Mouse (Mus musculus) hindbrain, embryonic 15.5 days (tissue): ENCODE results near the gene Lrp3. TPM values are rescaled to one million over a fixed set of nuclear protein-coding genes. Genes with fewer than 3 reads are reported as not detected.

Experiments used
- ATAC-seq: fragments of 200-750 bp; cut with Nextera tagmentation; 2 replicates; pipeline ENCODE4 v1.8.0; 2017; ENCODE audit warnings: low read depth, moderate number of reproducible peaks, moderate TSS enrichment; ENCODE audit not compliant: low FRiP score
- H3K27ac ChIP-seq: fragments of 300-500 bp; sonication (generic); replicated peaks from 2 replicates; pipeline ENCODE4 v1.5.1; 2015; ENCODE audit warnings: mild to moderate bottlenecking, inconsistent platforms
- H3K27me3 ChIP-seq: fragments of 300-500 bp; sonication (generic); 2 replicates; pipeline ENCODE4 v1.6.1; 2015; ENCODE audit warnings: control low read depth, inconsistent platforms
- H3K36me3 ChIP-seq: fragments of 300-500 bp; sonication (generic); 2 replicates; pipeline ENCODE4 v1.6.1; 2015; ENCODE audit warnings: control low read depth, inconsistent platforms
- H3K4me1 ChIP-seq: fragments of 300-500 bp; sonication (generic); replicated peaks from 2 replicates; pipeline ENCODE4 v1.6.1; 2015; ENCODE audit warnings: control low read depth, inconsistent platforms
- H3K4me2 ChIP-seq: fragments of 300-500 bp; sonication (generic); 2 replicates; pipeline ENCODE4 v1.6.1; 2015; ENCODE audit warnings: moderate library complexity, mild to moderate bottlenecking, inconsistent platforms
- H3K4me3 ChIP-seq: fragments of 300-500 bp; sonication (generic); 2 replicates; pipeline ENCODE4 v1.5.1; 2015; ENCODE audit warnings: mild to moderate bottlenecking, inconsistent platforms
- H3K9ac ChIP-seq: fragments of 300-500 bp; sonication (generic); 2 replicates; pipeline ENCODE4 v1.6.1; 2015; ENCODE audit warnings: inconsistent platforms
- H3K9me3 ChIP-seq: fragments of 300-500 bp; sonication (generic); 2 replicates; pipeline ENCODE4 v1.6.1; 2016; ENCODE audit warnings: control low read depth, inconsistent platforms
- WGBS: fragments of 180-500 bp; shearing (Covaris S2); methylation state at CpG from one replicate; pipeline ENCODE4 v1.1.7; 2015; 5-methylcytosine and 5-hydroxymethylcytosine counted together
- polyA plus RNA-seq: library from polyadenylated mRNA; unstranded; fragments of >200 nt; fragmentation: Nextera tagmentation; extraction: Ambion mirVana; gene quantifications from 2 replicates; pipeline ENCODE4 v1.2.1, GENCODE M21; 2015

The Lrp3 gene
- polyA plus RNA-seq, 1 experiment from 2014 or later = 30.6 TPM

DNA sequence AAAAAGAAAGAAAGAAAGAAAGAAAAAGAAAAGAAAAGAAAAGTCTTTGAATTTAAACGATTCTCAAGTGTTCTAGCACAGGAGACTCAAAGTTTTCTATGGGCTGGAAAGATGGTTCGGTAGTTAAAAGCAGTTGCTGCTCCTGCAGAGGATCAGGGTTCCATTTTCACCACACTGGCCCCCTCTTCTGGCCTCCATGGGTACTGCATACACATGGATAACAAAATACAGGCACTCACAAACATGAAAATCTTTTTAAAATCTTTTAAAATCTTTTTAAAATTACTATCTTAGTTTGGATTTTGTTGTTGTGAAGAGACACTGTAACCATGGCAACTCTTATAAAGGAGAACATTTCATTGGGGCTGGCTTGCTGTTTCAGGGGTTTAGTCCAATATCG, 15.0 kb upstream of the Lrp3 start:
- Histone ChIP-seq H3K4me2 (no peak overlapping the region), H3K27me3 (no peaks in the 10 kb centered on the region), H3K27ac (no peak overlapping the region), H3K36me3 (no peaks in the 10 kb centered on the region), H3K4me1 (peaks cover 7% of the 10 kb centered on the region), H3K9ac (no peak overlapping the region), H3K4me3 (no peak overlapping the region), H3K9me3 (no peaks in the 10 kb centered on the region)
- ATAC-seq = no peak
- WGBS = 68% methylated on average over 3 of the region's 3 CpGs

DNA sequence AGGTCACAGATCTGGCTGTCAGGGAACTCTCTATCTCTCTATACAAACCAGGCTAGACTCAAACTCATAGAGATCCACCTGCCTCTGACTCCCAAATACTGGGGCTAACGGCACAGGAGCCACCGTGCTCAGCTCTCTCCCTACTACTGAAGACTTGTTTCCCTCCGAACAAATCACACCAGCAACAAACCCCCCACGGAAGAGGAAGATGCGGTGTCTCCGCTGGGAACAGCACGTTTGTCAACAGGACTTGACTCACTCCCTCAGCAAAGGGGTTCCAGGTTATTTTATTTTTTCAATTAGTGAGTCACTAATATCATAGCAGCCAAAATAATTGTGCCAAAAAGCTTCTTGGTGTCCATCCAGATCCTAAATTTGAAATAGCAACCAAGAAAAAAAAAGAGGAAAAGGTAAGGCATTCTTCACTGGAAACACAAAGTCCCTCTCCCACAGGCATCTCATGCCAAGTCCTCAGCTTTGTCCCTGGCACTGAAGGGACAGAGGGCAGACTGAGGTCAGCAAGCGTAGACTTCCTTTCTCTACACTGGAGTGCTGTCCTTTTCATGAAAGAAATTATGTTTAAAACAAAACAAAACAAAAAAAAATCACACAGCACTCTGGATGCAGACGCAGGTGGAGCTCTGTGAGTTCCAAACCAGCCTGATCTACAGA, 5.5 kb upstream of the Lrp3 start:
- WGBS = 77% methylated on average over 9 of the region's 9 CpGs
- Histone ChIP-seq H3K4me1 (peaks cover 4% of the 10 kb centered on the region), H3K9me3 (no peaks in the 10 kb centered on the region), H3K4me2 (no peak overlapping the region), H3K27me3 (no peaks in the 10 kb centered on the region), H3K4me3 (no peak overlapping the region), H3K36me3 (no peaks in the 10 kb centered on the region), H3K9ac (no peak overlapping the region), H3K27ac (no peak overlapping the region)
- no peak for ATAC-seq

DNA sequence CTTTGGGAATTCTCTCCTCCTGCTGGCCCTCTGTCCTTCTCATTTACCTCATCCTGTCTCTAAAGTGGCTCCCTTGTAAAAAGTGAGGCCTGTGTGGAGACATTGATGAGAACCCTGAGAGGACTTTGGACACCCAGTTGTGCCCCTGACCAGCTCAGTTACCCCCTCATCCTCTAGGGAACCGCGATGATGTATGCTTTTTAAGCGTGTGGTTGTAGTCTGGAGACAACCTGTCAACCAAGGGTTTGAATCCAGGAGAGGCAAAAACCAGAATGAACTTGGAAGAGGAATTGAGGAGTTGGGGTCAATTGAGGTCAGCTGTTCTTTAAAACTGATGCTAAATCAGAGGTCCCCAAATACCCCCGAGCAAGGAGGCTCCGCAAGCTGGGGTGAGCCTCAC, 433 bp upstream of the Lrp3 start:
- Histone ChIP-seq H3K9ac (peak overlapping the region; percentile 95), H3K36me3 (peaks cover 20% of the 10 kb centered on the region), H3K27ac (peak overlapping the region; percentile 92), H3K9me3 (no peaks in the 10 kb centered on the region), H3K4me1 (peaks cover 28% of the 10 kb centered on the region), H3K4me2 (peak overlapping the region; percentile 61), H3K4me3 (peak overlapping the region; percentile 88), H3K27me3 (no peaks in the 10 kb centered on the region)
- no peak; the same call in 1 of the 2 replicates for ATAC-seq
- WGBS = 42% methylated on average over 5 of the region's 5 CpGs

DNA sequence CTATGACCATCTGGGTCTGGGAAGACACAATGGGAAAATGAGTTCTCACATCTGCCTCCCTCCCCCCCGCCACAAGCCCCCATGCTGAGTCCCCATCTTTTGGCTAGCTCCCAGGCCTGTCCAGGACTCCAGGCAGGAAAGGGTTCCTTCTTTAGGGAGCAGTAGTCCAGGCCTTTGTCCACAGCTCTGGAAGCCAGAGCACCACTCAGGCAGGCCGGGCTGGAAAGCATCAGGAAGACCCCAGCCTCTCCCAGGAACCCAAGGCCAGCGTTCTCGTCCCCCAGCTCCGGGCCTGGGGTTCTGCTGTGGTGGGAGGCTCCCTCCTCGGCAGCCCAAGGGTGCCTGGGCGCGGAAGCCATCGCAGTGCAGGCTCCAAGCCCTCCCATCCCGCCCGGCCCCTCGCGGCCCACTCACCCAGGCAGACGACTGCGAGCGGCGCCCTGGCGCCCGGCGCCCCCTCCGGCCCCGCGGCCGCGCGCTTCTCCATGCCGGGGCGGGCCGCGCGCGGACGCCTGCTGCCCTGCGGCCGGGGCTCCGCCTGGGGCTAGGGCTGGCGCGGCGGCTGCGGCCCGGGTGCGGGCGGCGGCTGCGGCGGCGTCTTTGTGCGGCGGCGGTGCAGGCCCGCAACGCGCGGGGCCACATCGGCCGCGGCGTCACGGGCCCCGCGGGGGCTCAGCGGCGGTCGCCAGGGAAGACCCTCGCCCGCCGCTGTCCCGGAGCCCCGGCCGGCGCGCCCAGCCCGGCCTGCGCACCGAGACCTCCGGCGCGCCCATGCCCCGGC, 666 bp downstream of the Lrp3 start:
- H3K4me2 ChIP-seq = peak overlapping the region; percentile 61
- no peaks in the 10 kb centered on the region for H3K9me3 ChIP-seq
- H3K9ac ChIP-seq = peak overlapping the region; percentile 95
- WGBS = 0% methylated on average over 33 of the region's 79 CpGs
- peak overlapping the region; percentile 92 for H3K27ac ChIP-seq
- peak; percentile 66 for ATAC-seq
- H3K4me3 ChIP-seq = peak overlapping the region; percentile 88
- H3K36me3 ChIP-seq = peaks cover 30% of the 10 kb centered on the region
- H3K27me3 ChIP-seq = no peaks in the 10 kb centered on the region
- peaks cover 28% of the 10 kb centered on the region for H3K4me1 ChIP-seq

DNA sequence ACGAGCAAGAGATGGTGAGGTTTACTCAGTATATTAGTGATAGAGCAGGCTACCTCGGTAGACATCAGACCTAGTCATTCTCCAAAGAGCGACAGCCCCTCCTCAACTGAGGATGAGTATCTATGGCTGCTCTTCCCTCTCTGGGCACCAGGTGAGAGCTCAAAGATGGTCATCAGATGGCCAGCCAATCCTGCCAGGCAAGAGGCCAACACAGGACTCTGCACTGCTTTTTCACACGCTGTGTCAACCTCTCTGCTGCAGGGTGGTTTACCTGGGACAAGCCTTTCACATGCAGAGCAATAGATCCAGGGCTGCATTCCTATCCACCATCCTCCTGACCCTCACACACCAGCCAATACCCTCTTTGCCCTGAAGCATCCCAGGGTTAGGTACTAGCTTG, 3.5 kb downstream of the Lrp3 start:
- no peak overlapping the region for H3K4me3 ChIP-seq
- H3K9me3 ChIP-seq = no peaks in the 10 kb centered on the region

DNA sequence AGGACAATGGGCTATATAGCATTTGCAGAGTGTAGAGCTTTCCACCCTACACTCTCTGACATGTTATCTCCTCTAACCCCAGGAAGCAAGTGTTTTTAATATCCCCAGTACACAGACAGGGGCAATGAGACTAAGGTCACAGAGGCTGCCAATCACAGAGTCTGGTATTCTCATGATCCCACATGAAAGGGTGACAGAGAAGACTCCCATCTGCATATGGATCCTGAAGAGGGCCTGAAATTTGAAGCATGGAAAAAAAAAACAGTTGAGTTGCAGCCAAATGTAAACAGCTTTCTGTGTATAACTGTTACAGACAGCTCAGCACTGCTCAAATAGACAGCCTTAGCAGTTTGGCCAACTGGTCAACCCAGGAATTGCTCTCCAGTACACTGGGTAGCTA, 15.5 kb downstream of the Lrp3 start:
- Histone ChIP-seq H3K36me3 (peaks cover 55% of the 10 kb centered on the region), H3K27ac (no peak overlapping the region), H3K27me3 (no peaks in the 10 kb centered on the region), H3K4me2 (no peak overlapping the region), H3K9me3 (no peaks in the 10 kb centered on the region), H3K4me1 (no peaks in the 10 kb centered on the region), H3K9ac (no peak overlapping the region), H3K4me3 (no peak overlapping the region)
- no peak for ATAC-seq

More for the DNA sequence above, 3.5 kb downstream of the Lrp3 start:
- Histone ChIP-seq H3K27me3 (no peaks in the 10 kb centered on the region), H3K27ac (no peak overlapping the region), H3K4me1 (peaks cover 28% of the 10 kb centered on the region), H3K9ac (no peak overlapping the region), H3K36me3 (peaks cover 46% of the 10 kb centered on the region), H3K4me2 (no peak overlapping the region)
- no peak for ATAC-seq
- WGBS = 94% methylated on average over 4 of the region's 4 CpGs

DNA sequence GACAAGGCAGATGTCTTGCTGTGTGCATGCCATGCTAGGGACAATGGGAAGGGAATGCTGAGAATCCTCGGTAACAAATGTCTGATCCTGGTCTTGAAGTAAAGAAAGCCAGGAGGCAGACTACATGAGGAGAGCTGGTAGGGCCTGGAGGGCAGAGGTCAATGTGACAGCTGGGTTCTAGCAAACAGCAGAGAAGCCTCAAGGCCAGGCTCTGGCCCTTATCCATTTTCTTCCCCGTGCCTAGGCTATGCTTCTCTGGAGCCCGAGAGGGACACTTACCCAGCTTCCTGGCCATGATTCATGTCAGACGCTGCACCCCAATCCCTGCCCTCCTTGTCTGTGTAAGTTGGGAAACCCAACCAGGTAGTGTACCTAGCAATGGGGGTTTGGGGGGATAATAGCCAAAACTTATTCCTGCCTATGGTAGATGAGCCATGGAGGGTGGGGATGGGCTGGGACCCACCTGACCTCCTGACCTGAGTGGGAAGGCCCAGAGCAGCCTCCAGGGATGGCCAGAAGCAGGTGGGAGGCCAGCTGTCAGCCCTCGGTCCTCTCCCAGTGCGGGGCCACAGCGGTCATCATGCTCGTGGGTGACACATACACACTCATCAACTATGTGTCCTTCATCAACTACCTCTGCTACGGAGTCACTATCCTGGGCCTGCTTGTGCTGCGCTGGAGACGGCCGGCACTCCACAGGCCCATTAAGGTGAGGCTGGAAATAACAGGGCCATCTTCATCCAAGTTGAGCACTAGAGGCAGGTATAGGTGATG, 16.1 kb downstream of the Lrp3 start:
- Histone ChIP-seq H3K27ac (no peak overlapping the region), H3K27me3 (no peaks in the 10 kb centered on the region), H3K9me3 (no peaks in the 10 kb centered on the region), H3K9ac (no peak overlapping the region), H3K4me3 (no peak overlapping the region), H3K36me3 (peaks cover 50% of the 10 kb centered on the region), H3K4me2 (no peak overlapping the region), H3K4me1 (no peaks in the 10 kb centered on the region)
- WGBS = 91% methylated on average over 12 of the region's 12 CpGs
- ATAC-seq = no peak

DNA sequence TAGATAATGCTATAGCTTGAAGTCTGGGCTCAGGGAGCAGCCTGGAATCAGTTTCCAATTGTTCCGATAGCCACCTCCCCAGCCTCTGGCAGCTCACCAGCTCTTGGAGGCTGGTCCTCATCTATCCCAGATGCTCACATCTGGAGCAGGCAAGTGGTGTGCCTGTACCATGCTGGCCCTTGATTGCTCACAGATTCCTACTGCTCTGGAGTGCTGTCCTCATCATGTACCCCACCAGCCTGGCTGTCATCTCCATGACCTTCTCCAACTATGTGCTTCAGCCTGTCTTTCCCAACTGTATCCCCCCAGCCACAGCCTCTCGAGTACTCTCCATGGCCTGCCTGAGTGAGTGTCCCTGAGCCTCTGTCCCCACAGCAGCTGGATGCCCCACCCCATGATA, 18.3 kb downstream of the Lrp3 start:
- WGBS = 74% methylated on average over 2 of the region's 2 CpGs
- ATAC-seq = no peak

DNA sequence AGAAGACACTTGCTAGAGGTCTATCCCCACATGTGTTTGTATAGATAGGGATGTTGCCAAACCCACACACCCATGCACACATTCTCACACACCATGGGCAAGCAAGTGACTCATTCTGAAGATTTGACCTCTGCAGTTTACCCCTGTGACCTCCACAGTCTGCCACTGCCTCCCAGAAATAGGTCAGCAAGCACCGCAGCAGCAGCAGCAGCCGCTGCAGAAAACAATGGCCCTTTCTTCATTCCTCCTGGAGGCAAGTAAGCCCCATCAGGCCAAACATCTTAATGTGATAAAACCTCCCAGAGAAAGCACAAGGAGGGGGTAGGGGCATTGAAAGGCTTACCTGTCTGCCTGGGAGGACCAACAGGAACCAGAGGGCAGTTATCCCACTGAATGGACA, 24.0 kb downstream of the Lrp3 start:
- H3K4me1 ChIP-seq = peaks cover 3% of the 10 kb centered on the region
- no peak overlapping the region for H3K9ac ChIP-seq
- no peak overlapping the region for H3K27ac ChIP-seq
- ATAC-seq = no peak
- H3K36me3 ChIP-seq = no peaks in the 10 kb centered on the region
- H3K27me3 ChIP-seq = peaks cover 26% of the 10 kb centered on the region
- H3K4me3 ChIP-seq = no peak overlapping the region
- WGBS = 10% methylated on average over 2 of the region's 2 CpGs
- no peaks in the 10 kb centered on the region for H3K9me3 ChIP-seq
- H3K4me2 ChIP-seq = no peak overlapping the region

More for the DNA sequence above, 18.3 kb downstream of the Lrp3 start:
- Histone ChIP-seq H3K27ac (no peak overlapping the region), H3K36me3 (peaks cover 31% of the 10 kb centered on the region), H3K9ac (no peak overlapping the region), H3K27me3 (no peaks in the 10 kb centered on the region), H3K4me2 (no peak overlapping the region), H3K4me1 (no peaks in the 10 kb centered on the region), H3K4me3 (no peak overlapping the region), H3K9me3 (no peaks in the 10 kb centered on the region)

DNA sequence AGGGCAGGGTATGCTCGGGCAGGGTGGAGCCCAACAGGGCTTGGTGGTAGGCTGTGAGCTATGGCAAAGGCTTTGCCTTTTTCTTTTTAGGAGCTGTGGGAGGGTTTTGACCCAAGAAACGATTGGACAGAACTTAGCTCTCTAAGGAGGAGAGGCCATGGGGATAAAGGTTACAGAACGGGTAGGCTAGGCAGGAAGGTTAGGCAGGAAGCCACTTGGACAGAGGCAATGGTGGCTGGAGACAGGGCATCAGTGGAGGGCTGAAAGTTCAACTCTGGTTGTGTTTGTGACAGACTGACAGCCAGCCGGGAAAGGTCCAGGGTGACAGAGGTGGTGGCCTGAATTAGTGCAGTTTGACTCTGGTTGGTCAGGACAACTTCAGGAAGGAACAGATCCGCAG, 25.6 kb downstream of the Lrp3 start:
- WGBS = 75% methylated on average over 5 of the region's 5 CpGs
- no peaks in the 10 kb centered on the region for H3K36me3 ChIP-seq
- no peaks in the 10 kb centered on the region for H3K9me3 ChIP-seq
- ATAC-seq = no peak
- peaks cover 39% of the 10 kb centered on the region for H3K27me3 ChIP-seq
- H3K9ac ChIP-seq = no peak overlapping the region
- no peak overlapping the region for H3K27ac ChIP-seq
- no peak overlapping the region for H3K4me3 ChIP-seq
- H3K4me2 ChIP-seq = no peak overlapping the region
- H3K4me1 ChIP-seq = peaks cover 17% of the 10 kb centered on the region

DNA sequence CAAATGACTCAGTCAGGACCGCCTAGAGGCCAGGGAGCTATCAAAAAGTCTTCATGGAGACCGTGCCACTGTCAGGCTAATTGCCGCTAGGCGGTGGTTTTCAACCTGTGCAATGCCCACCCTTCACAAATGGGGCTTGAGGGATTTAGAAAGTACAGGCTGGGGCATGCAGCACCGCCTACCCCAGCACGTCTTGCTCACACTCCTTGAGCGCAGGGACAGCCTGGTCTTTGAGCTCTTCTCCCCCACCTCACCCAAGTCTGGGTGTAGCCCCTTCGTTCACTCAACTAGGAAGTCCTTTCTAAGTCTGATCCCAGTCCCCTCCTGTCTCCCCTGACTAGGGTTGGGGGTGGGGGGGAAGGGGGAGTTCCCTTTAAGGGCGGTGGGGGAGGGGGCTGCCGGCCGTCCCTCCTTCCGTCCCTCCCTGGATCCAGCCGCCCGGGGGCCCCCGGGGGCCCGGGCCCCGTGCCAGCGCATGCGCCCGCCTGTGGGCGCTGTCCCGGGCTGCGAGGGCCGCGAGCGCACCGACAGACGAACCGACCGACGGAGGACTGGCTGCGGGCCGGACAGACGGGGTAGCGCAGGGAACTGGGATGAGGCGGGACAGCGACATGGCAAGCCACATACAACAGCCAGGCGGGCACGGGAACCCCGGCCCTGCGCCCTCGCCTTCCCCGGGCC, 29.3 kb downstream of the Lrp3 start, which contains the start of gene Slc7a10:
Gene Slc7a10, plus strand, starts transcription at position 497 of the 681 bp plus-strand sequence.
- H3K27me3 ChIP-seq = peaks cover 42% of the 10 kb centered on the region

More for the DNA sequence above, 29.3 kb downstream of the Lrp3 start, which contains the start of gene Slc7a10:
- Histone ChIP-seq H3K9me3 (no peaks in the 10 kb centered on the region), H3K36me3 (no peaks in the 10 kb centered on the region), H3K4me2 (peak within 1 kb of the TSS; percentile 56), H3K4me3 (peak within 1 kb of the TSS; percentile 36), H3K9ac (peak within 1 kb of the TSS; percentile 9; the same call in 1 of the 2 replicates), H3K27ac (peak within 1 kb of the TSS; percentile 30; the same call in 1 of the 2 replicates), H3K4me1 (peaks cover 17% of the 10 kb centered on the region)
- ATAC-seq = peak; percentile 43
- WGBS = under 1% methylated on average over 38 of the region's 43 CpGs
